9 mouse cellular contexts compared by ENCODE assay signal in genomic region chr11:113611664-113612611, GRCm38 (mm10). TPM values are rescaled to one million over a fixed set of nuclear protein-coding genes. Genes with fewer than 3 reads are reported as not detected.
DNase-seq lines count a peak whose midpoint lies in the region; ATAC-seq and TF ChIP-seq lines count a peak whose summit lies in the region.
"Had no signal": no experiment of that assay in that cellular context is flagged by ENCODE, and none has a peak within 500 bp of the region (broad histone marks: within the 10 kb centered on the region; RNA-seq: fewer than 3 reads in every experiment).

No protein-coding gene starts in this region.

- TF ChIP-seq CTCF in ES-Bruce4 (IDR thresholded peaks at IDR 0.05; ENCODE audit: low read depth, low read length): peak; percentile 84

- H3K27me3 ChIP-seq in ES-Bruce4 (ENCODE audit: control insufficient read depth, insufficient read depth, low read length, poor library complexity, severe bottlenecking): no peaks in the 10 kb centered on the region
- H3K27me3 ChIP-seq in hindbrain, embryonic 10.5 days (ENCODE audit: insufficient read depth, poor library complexity, severe bottlenecking): peaks cover 11% of the 10 kb centered on the region; the same call in 1 of the 2 replicates

- no peaks in the 10 kb centered on the region for H3K9me3 ChIP-seq in ES-Bruce4 (replicated peaks; ENCODE audit: control insufficient read depth, insufficient read depth, low read length, poor library complexity, severe bottlenecking)
- H3K9me3 ChIP-seq in hindbrain, embryonic 10.5 days: peaks cover 3% of the 10 kb centered on the region; the same call in 1 of the 2 replicates

- H3K27ac ChIP-seq in ES-Bruce4 (ENCODE audit: insufficient read depth, low read length): no peak overlapping the region
- H3K27ac ChIP-seq in hindbrain, embryonic 10.5 days: peak overlapping the region; percentile 89

- no peak for TF ChIP-seq POLR2A in ES-Bruce4 (IDR thresholded peaks at IDR 0.05; ENCODE audit: insufficient read depth, low read length)

- WGBS in hindbrain, embryonic 10.5 days: 12% methylated on average over 24 of the region's 24 CpGs

- TF ChIP-seq EP300 in ES-Bruce4 (IDR thresholded peaks at IDR 0.05; ENCODE audit: insufficient read depth, low read depth, low read length): no peak

- peak overlapping the region; percentile 58 for H3K4me3 ChIP-seq in ES-Bruce4 (ENCODE audit: low read depth, low read length)
- H3K4me3 ChIP-seq in hindbrain, embryonic 10.5 days: peak overlapping the region; percentile 27
- H3K4me3 ChIP-seq: megakaryocyte, embryonic 14.5 days had no signal

- H3K9ac ChIP-seq in ES-Bruce4 (ENCODE audit: low read depth, poor library complexity, severe bottlenecking): peak overlapping the region; percentile 51

- no peaks in the 10 kb centered on the region for H3K4me1 ChIP-seq in ES-Bruce4 (ENCODE audit: control insufficient read depth, insufficient read depth, low read length)
- peaks cover 39% of the 10 kb centered on the region for H3K4me1 ChIP-seq in hindbrain, embryonic 10.5 days (replicated peaks)

- ATAC-seq in erythroid progenitor cell, adult 5-6 weeks (replicated peaks; ENCODE audit: low FRiP score, poor library complexity, severe bottlenecking): no peak

- no peaks in the 10 kb centered on the region for H3K36me3 ChIP-seq in ES-Bruce4 (ENCODE audit: control insufficient read depth, insufficient read depth, low read length, poor library complexity, severe bottlenecking)
- H3K36me3 ChIP-seq in hindbrain, embryonic 10.5 days: no peaks in the 10 kb centered on the region

- peak; percentile 51 to 65 for DNase-seq in adrenal gland, adult 18-20 months (ENCODE audit: low spot score in 2 of 2)
- DNase-seq in fibroblast of lung, adult 2 months (ENCODE audit: low read depth): peak; percentile 41
- peak; percentile 82 for DNase-seq in hindbrain, embryonic 10.5 days (ENCODE audit: low spot score)
- peak; percentile 51 to 73 for DNase-seq in layer of hippocampus, postnatal 25 days (ENCODE audit: extremely low spot score in 1 of 2, low spot score in 1 of 2)
- DNase-seq in lung, postnatal 25 days (ENCODE audit: low spot score): peak; percentile 53
- DNase-seq in right cerebral cortex, postnatal 10 days (ENCODE audit: low spot score in 2 of 2): peak; percentile 56 to 74

RNA-seq across cellular contexts. Expression of gene Sstr2, which starts 7.2 kb away (rescaled TPM):
- 0.57 TPM in 1 of 2 replicates, not detected in the other for polyA plus RNA-seq in ES-Bruce4 (2011; ENCODE audit: insufficient read depth, insufficient read length, low read depth, missing spikeins)
- total RNA-seq in adrenal gland, adult 18-20 months (2021): 1 to 10 TPM; 2.4 to 7.0 TPM
- 18.7 and 30.4 TPM in 2 replicates for polyA plus RNA-seq in hindbrain, embryonic 10.5 days (2016; fragmentation: Nextera tagmentation; extraction: Ambion mirVana)
- total RNA-seq in layer of hippocampus, postnatal 25 days (2021): 10 to 100 TPM; 25.6 to 27.3 TPM
- not detected in 2 replicates for total RNA-seq in erythroid progenitor cell, adult 5-6 weeks (2015; ENCODE audit: low replicate concordance)
- total RNA-seq in erythroid progenitor cell, adult 5-6 weeks (2017; ENCODE audit: low replicate concordance): not detected in 2 replicates

RNA-seq across cellular contexts. Expression of gene Cog1, which starts 37.0 kb away (rescaled TPM):
- polyA plus RNA-seq in ES-Bruce4 (2011; ENCODE audit: insufficient read depth, insufficient read length, low read depth, missing spikeins): 15.6 and 20.6 TPM in 2 replicates
- 10 to 100 TPM; 36.5 to 44.0 TPM for total RNA-seq in adrenal gland, adult 18-20 months (2021)
- polyA plus RNA-seq in hindbrain, embryonic 10.5 days (2016; fragmentation: Nextera tagmentation; extraction: Ambion mirVana): 32.1 and 40.3 TPM in 2 replicates
- 10 to 100 TPM; 53.4 to 64.0 TPM for total RNA-seq in layer of hippocampus, postnatal 25 days (2021)
- total RNA-seq in erythroid progenitor cell, adult 5-6 weeks (2015; ENCODE audit: low replicate concordance): 29.8 and 33.2 TPM in 2 replicates
- total RNA-seq in erythroid progenitor cell, adult 5-6 weeks (2017; ENCODE audit: low replicate concordance): 30.3 and 38.8 TPM in 2 replicates

RNA-seq across cellular contexts. Expression of gene Slc39a11, which starts 37.9 kb away (rescaled TPM):
- 7.4 and 13.5 TPM in 2 replicates for polyA plus RNA-seq in ES-Bruce4 (2011; ENCODE audit: insufficient read depth, insufficient read length, low read depth, missing spikeins)
- 10 to 100 TPM; 23.1 to 29.1 TPM for total RNA-seq in adrenal gland, adult 18-20 months (2021)
- 21.5 and 25.3 TPM in 2 replicates for polyA plus RNA-seq in hindbrain, embryonic 10.5 days (2016; fragmentation: Nextera tagmentation; extraction: Ambion mirVana)
- 10 to 100 TPM; 23.0 to 23.3 TPM for total RNA-seq in layer of hippocampus, postnatal 25 days (2021)
- 3.6 and 5.4 TPM in 2 replicates for total RNA-seq in erythroid progenitor cell, adult 5-6 weeks (2015; ENCODE audit: low replicate concordance)
- 3.5 and 4.7 TPM in 2 replicates for total RNA-seq in erythroid progenitor cell, adult 5-6 weeks (2017; ENCODE audit: low replicate concordance)
